Mouse (Mus musculus) urinary bladder, postnatal 36 days (tissue): ENCODE data around the gene 2510039O18Rik.

Experiments
- DNase-seq, 2 experiments: peaks; one replicate each; pipeline ENCODE4 v3.0.0; 2022; ENCODE audit warnings: low spot score in 2 of 2, mixed read lengths in 1 of 2

Gene 2510039O18Rik

DNA sequence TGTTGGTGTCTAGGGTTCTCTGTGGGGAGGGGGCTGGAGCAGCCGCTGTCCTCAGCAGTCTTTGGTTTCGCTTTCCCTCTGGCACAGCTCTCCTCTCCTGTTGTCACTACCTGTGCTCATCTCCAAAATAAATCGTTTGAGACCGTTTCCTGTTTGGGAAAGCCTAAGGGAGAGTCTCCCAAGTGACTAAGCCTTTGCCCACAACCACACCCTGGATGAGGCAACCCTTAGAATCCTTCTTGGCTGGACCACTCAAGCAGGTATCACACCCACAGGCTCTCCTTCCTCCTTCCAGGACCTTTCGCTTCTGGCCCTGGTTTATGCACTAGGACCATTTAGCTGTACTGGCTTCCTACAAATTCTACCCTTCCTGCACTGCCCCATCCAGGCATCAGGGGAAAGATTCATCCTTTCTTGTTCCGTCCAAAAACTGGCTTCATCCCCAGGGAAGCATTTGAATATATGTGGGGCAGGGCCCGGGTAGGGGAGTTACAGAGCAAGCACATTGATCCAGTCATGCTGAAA lies 52.9 kb downstream of the 2510039O18Rik start:
- no peak for DNase-seq

DNA sequence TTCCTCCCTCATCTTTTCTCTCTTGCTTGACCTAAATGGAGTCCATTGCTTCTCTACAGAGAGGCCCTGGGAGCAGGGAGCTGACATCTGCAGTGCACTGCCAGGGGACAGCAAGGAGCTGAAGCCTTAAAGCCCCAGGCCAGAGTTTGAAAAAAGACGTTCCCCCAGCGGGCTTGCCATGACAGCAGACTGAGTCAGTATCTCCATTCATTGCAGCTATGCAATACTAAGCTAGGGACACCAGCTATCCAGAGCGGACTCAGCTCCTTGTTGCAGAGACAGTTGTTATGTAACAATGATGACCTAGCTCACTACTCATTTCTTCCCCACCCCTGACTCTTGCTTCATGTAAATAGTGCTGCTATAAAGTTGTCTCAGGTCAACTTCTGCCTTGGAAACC lies 54.6 kb downstream of the 2510039O18Rik start:
- no peak for DNase-seq
